ENCODE assay signal across 7 mouse cellular contexts in the genomic region with DNA sequence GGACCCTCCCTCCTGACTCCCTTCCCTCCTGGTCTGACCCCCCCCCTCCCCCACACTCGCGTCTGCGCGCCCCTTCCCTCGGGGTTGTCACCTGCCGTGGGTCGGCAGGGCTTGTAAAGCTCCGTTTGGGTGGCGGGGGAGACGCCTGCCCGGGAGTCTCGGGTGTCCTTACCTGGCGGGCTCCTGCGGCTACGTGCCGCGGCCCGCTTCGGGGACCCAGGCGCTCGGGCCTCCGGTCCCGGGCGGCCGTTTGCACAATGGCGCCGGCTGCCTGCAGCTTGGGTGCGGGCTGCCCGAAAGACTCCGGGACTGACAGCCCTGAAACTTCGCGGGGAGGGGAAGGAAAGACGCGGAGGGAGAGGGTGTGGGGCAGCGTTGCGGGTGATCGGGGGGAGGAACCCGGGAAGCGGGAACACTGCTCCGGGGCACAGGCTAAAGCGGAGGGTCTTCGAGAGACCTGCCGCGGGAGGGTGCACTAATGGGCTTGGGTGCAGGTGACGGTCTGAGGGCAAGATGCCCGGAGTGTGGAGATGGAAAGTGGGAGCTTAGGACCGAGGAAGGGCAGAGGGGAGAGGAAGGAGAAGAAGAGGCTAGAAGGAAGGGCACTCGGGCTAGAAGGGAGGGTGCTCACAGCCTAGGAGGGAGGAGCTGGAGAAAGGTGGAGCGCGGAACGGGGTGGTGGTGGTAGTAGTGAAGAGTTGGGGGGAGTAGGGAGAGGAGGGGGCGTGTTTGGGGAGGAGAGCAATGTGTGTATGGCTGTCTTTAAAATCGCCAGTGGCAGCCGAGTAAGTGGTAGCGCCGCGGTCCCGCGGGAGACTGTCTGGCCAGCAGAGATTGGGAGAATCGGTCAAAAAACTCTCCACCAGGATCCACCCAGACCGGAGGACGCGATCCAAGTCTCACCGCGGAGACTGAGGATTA. TPM values are rescaled to one million over a fixed set of nuclear protein-coding genes. Genes with fewer than 3 reads are reported as not detected.
DNase-seq lines count a peak whose midpoint lies in the region; ATAC-seq lines count a peak whose summit lies in the region.

Gene Zfp467 (minus strand): TSS at position 645 of the 921 bp plus-strand sequence.

- peak; percentile 59 to 67 for DNase-seq in adrenal gland, adult 18-20 months (ENCODE audit: low spot score in 2 of 2)
- DNase-seq in cerebellum, postnatal 4 days (ENCODE audit: low spot score in 2 of 2) = peak; percentile 37 to 52
- peak; percentile 52 for DNase-seq in gastrocnemius, postnatal 25 days
- DNase-seq in left cerebral cortex, postnatal 25 days (ENCODE audit: low spot score in 2 of 2) = peak in 1 of 2 experiments; percentile 31
- peak; percentile 47 for DNase-seq in right cerebral cortex, postnatal 25 days

- peak; percentile 30 for ATAC-seq in inflammation-experienced regulatory T-cells, adult 6 months
- peak; percentile 30 for ATAC-seq in megakaryocyte progenitor cell, adult 5-6 weeks (replicated peaks; ENCODE audit: poor library complexity)

- intact Hi-C loops in left cerebral cortex, postnatal 25 days (cut with DNase I) = loop anchor here (2.0 kb wide), 3 partner anchors 51 to 95 kb away; partner anchors contain the start of gene Krba1

RNA-seq across cellular contexts. Expression of gene Zfp467, which starts in this region (rescaled TPM):
- 10 to 100 TPM; 36.0 to 58.6 TPM for total RNA-seq in adrenal gland, adult 18-20 months (2021)
- 10 to 100 TPM; 22.4 to 34.1 TPM for total RNA-seq in gastrocnemius, postnatal 25 days (2021)
- polyA plus RNA-seq in inflammation-experienced regulatory T-cells, adult 6 months (2017; shearing (Covaris generic)) = 10 to 100 TPM in 1 of 3 experiments, 1 to 10 TPM in 2; 4.5 to 10.4 (median 8.2) TPM
- total RNA-seq in left cerebral cortex, postnatal 25 days (2021) = 10 to 100 TPM; 21.7 to 33.1 TPM
- total RNA-seq in megakaryocyte progenitor cell, adult 5-6 weeks (2015) = 1.6 and 3.4 TPM in 2 replicates
- 0.61 and 1.1 TPM in 2 replicates for total RNA-seq in megakaryocyte progenitor cell, adult 5-6 weeks (2017)

Comparison
In these comparisons a context has a peak if more than half of its experiments do, and no peak if none do; other contexts are left out.
1. RNA of gene Zfp467 (total RNA-seq): 36.0 to 58.6 TPM in adrenal gland, adult 18-20 months, 22.4 to 34.1 TPM in gastrocnemius, postnatal 25 days and 21.7 to 33.1 TPM in left cerebral cortex, postnatal 25 days; 0.61 to 3.4 TPM in megakaryocyte progenitor cell, adult 5-6 weeks; every median in the first group is over 4 times any median in the second.